9 mouse cellular contexts compared by ENCODE assay signal in genomic region chr9:72273646-72274410, GRCm38 (mm10). TPM values are rescaled to one million over a fixed set of nuclear protein-coding genes. Genes with fewer than 3 reads are reported as not detected.
DNase-seq lines count a peak whose midpoint lies in the region; ATAC-seq lines count a peak whose summit lies in the region.
"Had no signal": no experiment of that assay in that cellular context is flagged by ENCODE, and none has a peak within 500 bp of the region (broad histone marks: within the 10 kb centered on the region; RNA-seq: fewer than 3 reads in every experiment).

No protein-coding gene starts in this region.

- no peaks in the 10 kb centered on the region for H3K36me3 ChIP-seq in kidney, embryonic 14.5 days (ENCODE audit: control insufficient read depth, insufficient read depth, low read length)
- no peaks in the 10 kb centered on the region for H3K36me3 ChIP-seq in midbrain, embryonic 13.5 days

- H3K4me1 ChIP-seq in kidney, embryonic 14.5 days (ENCODE audit: control insufficient read depth, insufficient read depth, low read length) = no peaks in the 10 kb centered on the region; the same call in 1 of the 2 replicates
- H3K4me1 ChIP-seq in midbrain, embryonic 13.5 days (replicated peaks) = peaks cover 20% of the 10 kb centered on the region

- no peak overlapping the region for H3K4me2 ChIP-seq in kidney, embryonic 14.5 days (replicated peaks; ENCODE audit: low read depth, low read length)
- H3K4me2 ChIP-seq in midbrain, embryonic 13.5 days (replicated peaks) = no peak overlapping the region

- peaks cover 2% of the 10 kb centered on the region; the same call in 1 of the 2 replicates for H3K9me3 ChIP-seq in kidney, embryonic 14.5 days (ENCODE audit: control insufficient read depth, low read length)
- H3K9me3 ChIP-seq in midbrain, embryonic 13.5 days = no peaks in the 10 kb centered on the region

- no peak overlapping the region for H3K9ac ChIP-seq in kidney, embryonic 14.5 days (ENCODE audit: low read depth, low read length)
- no peak overlapping the region for H3K9ac ChIP-seq in midbrain, embryonic 13.5 days (replicated peaks)

- ATAC-seq in CD4-positive, CD25-positive, alpha-beta regulatory T cell, adult 4 months = no peak
- ATAC-seq in kidney, embryonic 14.5 days (ENCODE audit: low FRiP score, low TSS enrichment) = no peak
- no peak for ATAC-seq in midbrain, embryonic 13.5 days

- H3K27ac ChIP-seq in kidney, embryonic 14.5 days (ENCODE audit: low read depth, low read length) = peak overlapping the region; percentile 97; the same call in 1 of the 2 replicates
- peak overlapping the region; percentile 99; the same call in 1 of the 2 replicates for H3K27ac ChIP-seq in midbrain, embryonic 13.5 days

- DNase-seq in CD4-positive, CD25-positive, alpha-beta regulatory T cell, adult 2 months (ENCODE audit: low read depth, low spot score) = peak; percentile 52
- no peak for DNase-seq in kidney, postnatal 4 days
- DNase-seq in CD4-positive helper T cell, adult 2 months (ENCODE audit: low read depth, low spot score) = peak; percentile 38
- DNase-seq in left cerebral cortex, postnatal 10 days (ENCODE audit: extremely low spot score in 1 of 2, low spot score in 2 of 2) = no peak
- no peak for DNase-seq in left cerebral cortex, postnatal 36 days (ENCODE audit: low spot score in 2 of 2)

- intact Hi-C loops in left cerebral cortex, postnatal 10 days (cut with DNase I) = loop anchor here (10.0 kb wide), 1 partner anchor 159 kb away; the partner anchor contains the start of gene Tcf12
- intact Hi-C loops in left cerebral cortex, postnatal 36 days (cut with DNase I) = loop anchor here (2.0 to 10.0 kb wide), 4 partner anchors 77 to 163 kb away; partner anchors contain the start of gene Tcf12

- no peaks in the 10 kb centered on the region for H3K27me3 ChIP-seq in kidney, embryonic 14.5 days (ENCODE audit: control insufficient read depth, insufficient read depth, low read length)
- H3K27me3 ChIP-seq in midbrain, embryonic 13.5 days = no peaks in the 10 kb centered on the region
- H3K27me3 ChIP-seq: heart, embryonic 12.5 days had no signal

- 83% methylated on average over 7 of the region's 7 CpGs for WGBS in kidney, embryonic 14.5 days
- 82% methylated on average over 7 of the region's 7 CpGs for WGBS in midbrain, embryonic 13.5 days

- H3K4me3 ChIP-seq in kidney, embryonic 14.5 days (ENCODE audit: low read length) = no peak overlapping the region
- no peak overlapping the region; the same call in 1 of the 2 replicates for H3K4me3 ChIP-seq in midbrain, embryonic 13.5 days (replicated peaks)

RNA-seq across cellular contexts. Expression of gene Zfp280d, which starts 0.8 kb away (rescaled TPM):
- 10 to 100 TPM; 57.0 to 63.1 TPM for polyA plus RNA-seq in CD4-positive, CD25-positive, alpha-beta regulatory T cell, adult 4 months (2017; shearing (Covaris generic))
- polyA plus RNA-seq in kidney, embryonic 14.5 days (2014; fragmentation: Nextera tagmentation; extraction: Ambion mirVana) = 41.6 and 51.3 TPM in 2 replicates
- 50.6 and 53.7 TPM in 2 replicates for polyA plus RNA-seq in midbrain, embryonic 13.5 days (2015; fragmentation: Nextera tagmentation; extraction: Ambion mirVana)
- total RNA-seq in left cerebral cortex, postnatal 10 days (2021) = 10 to 100 TPM; 53.2 to 53.5 TPM
- total RNA-seq in left cerebral cortex, postnatal 36 days (2021) = 10 to 100 TPM; 40.5 to 67.5 TPM

Comparison
In these comparisons a context has a peak if more than half of its experiments do, and no peak if none do; other contexts are left out.
1. DNase-seq: peak in CD4-positive, CD25-positive, alpha-beta regulatory T cell, adult 2 months (single experiment) and CD4-positive helper T cell, adult 2 months (single experiment); none in kidney, postnatal 4 days (0 of 2), left cerebral cortex, postnatal 10 days (0 of 2) and left cerebral cortex, postnatal 36 days (0 of 2).